Mouse (Mus musculus) ES-CJ7 (cell line): ENCODE measurements at regions not wholly inside any gene's neighbourhood (a gene's known extent, or its start where the extent isn't known, plus 50 kb on each side); places are given as distances from the start of the nearest gene placed in this dataset.

Experiments used
- DNase-seq: peaks from one replicate; pipeline ENCODE4 v3.0.0; 2011; ENCODE audit warnings: low read depth, low spot score

- DNase-seq, result no peak
Measured at GRCm38 (mm10) chr15:62295233-62295927, 1372.6 kb upstream of the A1bg start.

DNA sequence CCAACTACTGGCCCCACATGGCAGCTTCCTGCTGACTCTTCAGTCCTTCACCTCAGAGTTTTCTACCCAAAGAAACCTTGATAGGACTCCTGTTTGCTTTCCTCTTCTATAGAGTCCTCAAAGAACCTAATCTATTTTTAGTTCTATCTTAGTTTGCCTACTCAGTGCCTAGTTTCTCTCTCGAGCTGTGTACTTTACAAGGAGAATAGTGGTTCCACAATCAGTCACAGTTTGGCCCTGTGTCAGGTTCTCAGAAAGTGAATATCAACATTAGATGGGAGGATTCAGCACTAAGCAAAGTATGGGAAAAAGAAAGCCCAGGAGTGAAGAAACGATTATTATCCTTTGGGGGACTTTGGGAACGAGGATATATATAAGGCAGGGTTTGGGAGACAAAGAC is 1372.0 kb upstream of the A1bg start:
- DNase-seq, result no peak

DNA sequence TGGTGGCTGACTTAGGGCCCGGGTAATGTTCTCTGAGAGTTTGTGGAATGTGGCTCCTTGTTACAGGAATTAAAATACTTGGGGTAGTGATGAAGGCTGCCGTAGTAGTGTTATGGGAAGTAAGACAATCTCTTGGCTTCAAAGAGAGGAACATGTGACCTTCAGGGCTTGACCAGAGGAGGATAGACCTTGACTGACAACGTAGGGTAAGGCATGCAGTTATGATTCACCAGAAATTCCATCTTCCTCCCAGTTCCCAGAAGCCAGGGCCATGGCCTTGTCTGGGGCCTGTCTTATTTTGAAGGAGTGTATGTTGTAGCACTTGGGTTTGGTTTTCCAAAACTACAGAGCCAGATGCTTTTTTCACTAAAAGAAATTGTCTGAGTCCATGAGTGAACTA is 1370.1 kb upstream of the A1bg start:
- no peak for DNase-seq

DNA sequence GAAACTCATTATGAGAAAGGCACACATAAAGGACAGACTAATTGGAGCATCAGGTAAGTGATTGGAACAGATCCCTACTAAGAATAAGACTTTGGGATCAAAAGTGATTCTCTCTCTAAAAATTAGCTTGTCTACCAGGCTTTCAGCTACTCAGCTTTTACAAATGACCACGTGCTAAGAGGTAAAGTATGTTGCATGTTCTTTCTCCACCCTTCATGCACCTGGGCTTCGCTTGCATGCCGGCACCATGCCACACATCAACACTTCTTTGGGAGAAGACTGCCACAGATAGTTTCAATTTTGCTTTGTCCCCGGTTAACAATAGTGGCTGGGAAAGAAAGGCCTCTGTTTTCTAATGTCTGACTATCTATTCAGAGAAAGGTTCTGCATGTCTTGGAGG is 1367.9 kb upstream of the A1bg start:
- DNase-seq, result no peak

DNA sequence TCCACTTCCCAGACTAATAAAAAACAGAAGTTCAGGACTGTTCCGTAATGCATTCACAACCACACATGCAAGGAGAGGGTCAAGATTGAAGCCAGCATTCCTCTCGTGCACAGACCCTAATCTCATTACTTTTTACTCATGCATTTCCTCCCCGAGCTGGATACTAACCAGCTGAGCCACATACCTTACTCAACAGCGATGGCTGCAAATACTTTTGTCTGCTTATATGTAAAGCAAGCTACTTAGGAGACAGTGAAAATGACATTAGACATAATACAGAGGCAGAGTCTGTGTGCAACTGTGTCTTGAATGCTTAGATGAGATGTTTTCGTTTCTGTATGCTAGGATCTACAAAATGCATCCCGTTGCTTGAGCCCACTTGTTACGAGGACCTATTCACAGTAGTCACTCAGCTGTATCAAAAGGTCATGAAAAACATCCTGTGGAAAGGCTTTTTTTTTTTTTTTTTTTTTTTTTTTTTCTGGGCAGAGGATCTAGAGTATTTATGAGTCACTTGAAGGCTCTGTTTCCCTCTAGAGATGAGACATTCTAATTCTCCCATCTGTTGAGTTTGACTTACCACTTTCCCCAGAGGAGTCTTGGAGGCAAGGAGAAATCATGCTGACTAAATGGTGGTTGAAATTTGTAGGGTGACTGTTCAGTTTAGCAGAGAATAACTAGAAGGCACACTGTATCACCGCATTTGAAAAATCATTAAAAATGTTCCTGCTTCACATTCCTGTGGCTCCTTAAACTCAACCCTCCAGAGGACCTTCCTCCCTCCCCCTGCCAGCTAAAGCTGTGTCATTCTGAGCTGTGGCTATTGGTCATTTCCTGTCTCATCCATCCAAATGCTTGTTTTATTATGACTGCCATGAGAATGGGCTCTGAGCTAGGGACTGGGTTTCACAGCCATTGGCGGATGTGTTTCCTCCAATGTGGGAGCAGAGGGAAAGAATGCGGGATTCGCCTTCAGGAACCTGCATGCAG is 1364.1 kb upstream of the A1bg start:
- DNase-seq, result no peak

- no peak for DNase-seq
Measured at GRCm38 (mm10) chr15:62284606-62285531, 1362.1 kb upstream of the A1bg start.

DNA sequence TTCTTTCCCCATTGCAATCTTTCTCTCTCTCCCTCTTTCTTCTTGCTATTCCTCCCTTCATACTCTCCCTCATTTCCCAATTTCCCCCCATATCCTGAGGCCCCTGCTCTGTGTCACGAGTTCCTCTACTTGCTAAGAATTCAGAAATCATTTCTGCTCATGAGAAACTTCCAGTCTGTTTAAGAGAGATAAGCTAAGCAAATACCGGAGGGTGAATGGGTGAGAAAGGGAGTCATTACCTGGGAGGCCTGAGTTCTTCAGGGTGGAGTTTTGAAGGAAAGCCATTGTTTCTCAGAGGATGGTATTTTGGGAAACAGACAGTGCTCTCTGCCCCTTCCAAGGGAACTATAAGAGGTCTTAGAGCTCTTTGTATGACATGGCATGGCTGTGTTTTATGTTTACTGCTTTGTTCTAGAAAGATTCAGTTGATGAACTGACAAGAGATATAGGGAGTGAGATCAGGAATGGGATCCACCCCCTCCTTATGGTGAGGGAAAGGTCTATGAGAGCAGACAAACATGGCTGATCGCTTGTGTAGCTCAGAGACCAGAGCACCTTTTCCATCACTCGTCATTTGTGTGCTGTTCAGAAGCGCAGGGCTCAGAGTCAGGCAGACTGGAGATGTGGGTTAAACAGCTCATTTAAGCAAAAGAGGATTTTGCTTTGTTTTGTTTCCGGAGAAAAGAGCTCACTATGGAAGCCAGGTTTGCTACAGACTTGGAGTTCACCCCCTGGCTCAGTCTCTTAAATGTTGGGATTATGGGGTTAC is 1361.0 kb upstream of the A1bg start:
- DNase-seq, result no peak

DNA sequence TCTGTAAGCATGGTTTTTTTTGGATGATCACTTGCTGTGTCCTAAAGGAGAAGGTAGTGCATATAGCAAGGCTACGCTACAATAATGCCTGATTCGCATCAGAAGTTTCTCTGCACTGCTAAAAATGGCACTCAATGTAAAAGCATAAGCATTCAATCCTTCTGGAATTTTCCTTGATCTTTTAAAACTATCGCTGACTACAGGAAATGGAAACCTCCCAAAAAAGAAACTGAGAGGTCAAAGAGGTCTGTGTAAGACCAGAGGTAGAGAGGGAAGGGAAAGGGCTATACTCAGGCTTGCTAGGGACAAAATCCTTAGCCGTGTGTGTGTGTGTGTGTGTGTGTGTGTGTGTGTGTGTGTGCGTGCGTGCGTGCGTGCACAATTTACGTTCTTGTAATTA is 1359.8 kb upstream of the A1bg start:
- DNase-seq, result no peak

GRCm38 (mm10) chr15:62282116-62282515 is 1359.3 kb upstream of the A1bg start:
- no peak for DNase-seq

GRCm38 (mm10) chr15:62279526-62279925 is 1356.7 kb upstream of the A1bg start:
- DNase-seq, result no peak

DNA sequence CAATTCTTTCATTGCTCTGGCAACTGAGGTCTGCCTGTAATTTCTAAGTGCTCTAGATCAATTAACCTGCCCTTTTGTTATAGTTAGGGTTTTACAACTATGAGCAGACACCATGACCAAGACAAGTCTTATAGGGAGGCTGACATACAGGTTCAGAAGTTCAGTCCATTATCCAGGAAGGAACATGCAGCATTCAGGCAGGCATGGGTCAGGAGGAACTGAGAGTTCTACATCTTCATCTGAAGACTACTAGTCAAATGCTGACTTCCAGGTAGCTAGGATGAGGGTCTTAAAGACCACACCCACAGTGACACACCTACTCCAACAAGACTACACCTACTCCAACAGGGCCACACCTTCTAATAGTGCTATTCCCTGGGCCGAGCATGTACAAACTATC is 1352.0 kb upstream of the A1bg start:
- DNase-seq, result no peak

DNA sequence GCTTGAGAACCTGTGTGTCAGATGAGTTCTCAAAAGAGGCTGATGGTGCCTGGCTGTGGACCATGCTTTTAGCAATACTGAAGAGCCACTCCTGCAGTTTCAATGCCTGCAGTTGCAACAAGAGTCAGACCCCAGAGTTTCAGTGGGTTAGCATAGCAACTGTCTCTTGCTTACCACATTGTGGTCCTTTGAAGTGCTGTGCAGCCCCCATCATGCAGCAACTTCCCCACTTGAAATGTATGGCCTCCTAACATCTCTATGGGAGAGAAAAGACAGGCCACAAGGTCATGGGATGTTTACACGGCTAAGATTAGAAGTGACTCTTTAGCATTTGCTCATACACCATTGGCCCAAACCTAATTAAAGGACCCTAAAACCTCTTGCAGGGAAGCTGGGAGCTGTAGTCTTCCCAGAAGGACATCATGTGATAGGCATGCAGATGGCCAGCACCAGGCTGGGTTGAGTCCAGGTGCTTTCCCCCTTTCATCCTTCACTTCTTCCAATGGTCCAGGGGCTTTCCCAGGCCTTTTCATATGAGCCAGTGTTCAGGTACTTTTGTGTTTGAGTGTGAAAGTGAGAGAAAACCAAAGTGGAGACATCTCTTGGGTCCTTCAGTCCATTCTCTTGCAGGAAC is 1351.2 kb upstream of the A1bg start:
- DNase-seq, result no peak

DNA sequence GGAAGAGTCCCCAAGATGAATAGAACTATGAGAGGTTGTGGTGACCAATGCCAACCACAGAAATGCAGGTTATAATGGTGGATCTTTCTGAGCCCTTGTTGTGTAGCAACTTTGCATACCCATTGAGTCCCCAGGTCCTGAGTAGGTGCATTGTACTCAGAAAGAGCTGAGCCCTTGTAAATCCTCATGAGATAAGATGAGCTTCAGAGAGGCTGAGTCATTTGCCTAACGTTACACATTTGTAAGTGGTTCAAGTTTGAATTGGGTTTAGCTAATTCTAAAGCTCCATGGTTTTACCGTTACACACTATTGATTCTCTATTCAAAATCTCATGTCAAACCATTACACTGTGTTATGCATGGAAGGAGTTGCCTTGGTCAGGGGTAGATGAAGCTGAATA is 1349.9 kb upstream of the A1bg start:
- no peak for DNase-seq

DNA sequence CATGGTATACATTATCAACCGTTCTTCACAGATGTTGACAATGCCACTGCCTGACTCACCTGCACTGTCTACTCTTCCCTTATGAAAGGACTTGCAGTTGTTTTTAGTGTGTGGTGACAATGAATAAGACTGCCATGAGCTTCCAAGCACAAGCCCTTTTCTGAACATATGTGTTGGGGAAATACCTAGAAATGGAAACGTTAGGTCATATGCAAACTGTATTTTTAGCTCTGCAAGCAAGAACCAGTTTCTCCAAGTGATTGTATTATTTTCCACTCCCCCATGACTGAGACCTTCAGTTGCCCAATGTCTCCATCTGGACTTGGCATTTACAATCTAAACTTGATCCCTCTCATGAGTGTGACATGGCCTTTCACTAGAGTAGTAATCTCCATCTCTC is 1348.6 kb upstream of the A1bg start:
- no peak for DNase-seq

DNA sequence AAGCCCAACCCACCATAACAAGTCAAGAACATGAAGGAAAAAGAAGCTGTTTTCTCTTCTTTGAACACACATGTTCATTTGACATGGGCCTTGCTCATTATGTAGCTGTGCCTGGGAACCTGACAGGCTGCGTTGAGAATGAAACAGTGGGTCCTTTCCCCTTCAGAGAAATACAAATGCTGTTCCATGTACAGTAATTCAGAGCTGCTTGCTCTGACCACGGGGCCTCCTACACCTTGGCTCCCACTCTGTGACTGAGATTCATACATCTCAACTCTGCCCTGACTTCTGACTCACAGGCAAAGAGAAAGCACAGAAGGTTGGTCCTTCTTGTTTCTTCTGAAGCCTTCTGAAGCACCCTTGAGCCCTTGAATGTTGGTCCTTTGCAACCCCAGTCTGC is 1345.4 kb upstream of the A1bg start:
- no peak for DNase-seq

GRCm38 (mm10) chr15:62267536-62267935 is 1344.7 kb upstream of the A1bg start:
- no peak for DNase-seq

- DNase-seq, result no peak
Measured at GRCm38 (mm10) chr15:62266025-62266424, 1343.2 kb upstream of the A1bg start.

- no peak for DNase-seq
Measured at GRCm38 (mm10) chr15:62265484-62265937, 1342.7 kb upstream of the A1bg start.

- no peak for DNase-seq
Measured at GRCm38 (mm10) chr15:62264966-62265365, 1342.2 kb upstream of the A1bg start.

DNA sequence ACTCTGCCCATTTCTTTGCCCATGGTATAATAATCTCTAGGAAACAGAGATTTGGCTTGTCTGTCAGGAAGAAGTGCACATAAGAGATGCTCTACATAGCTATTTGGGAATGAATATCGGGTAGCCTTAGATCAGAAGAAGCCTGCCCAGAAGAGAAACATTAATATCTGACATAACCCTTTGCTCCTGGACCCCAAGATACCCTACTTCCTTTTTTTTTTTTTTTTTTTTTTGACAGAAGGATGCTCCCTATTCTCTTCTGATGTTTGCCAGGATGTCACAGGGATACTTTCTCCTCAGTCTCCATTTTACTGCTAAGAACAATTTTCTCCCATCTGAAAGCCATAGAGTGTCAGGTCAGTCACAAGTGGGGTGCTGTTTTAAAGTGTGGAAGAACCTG is 1341.4 kb upstream of the A1bg start:
- DNase-seq, result no peak

DNA sequence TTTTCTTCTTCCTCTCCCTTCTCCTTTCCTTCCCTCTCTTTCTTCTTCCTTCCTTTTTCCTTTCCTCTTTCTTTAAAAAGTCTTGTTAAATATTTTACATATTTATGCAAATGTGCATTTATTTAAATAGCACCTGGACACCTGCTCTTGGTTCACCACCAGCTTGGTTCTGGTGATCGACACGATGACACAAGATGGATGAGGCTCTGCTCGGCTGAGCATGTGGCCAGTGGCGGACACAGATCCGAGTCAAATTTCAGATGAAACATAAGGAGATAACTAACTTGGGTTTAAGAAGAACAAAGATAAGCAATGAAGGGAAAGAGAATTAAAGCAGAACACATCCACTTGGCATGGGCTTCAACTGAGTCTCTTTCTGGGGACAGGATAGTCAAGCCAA is 1339.7 kb upstream of the A1bg start:
- DNase-seq, result no peak
